Mouse (Mus musculus) kidney, adult 18-20 months (tissue): ENCODE measurements around the gene Zfp768.
"Not testable (repeated sequence)": the region's sequence is repeated elsewhere in the genome, so short reads cannot be mapped to it uniquely, and the experiment has no call there.

ENCODE experiments used
- DNase-seq: peaks from one replicate; pipeline ENCODE4 v3.0.0; 2021

Gene Zfp768

DNA sequence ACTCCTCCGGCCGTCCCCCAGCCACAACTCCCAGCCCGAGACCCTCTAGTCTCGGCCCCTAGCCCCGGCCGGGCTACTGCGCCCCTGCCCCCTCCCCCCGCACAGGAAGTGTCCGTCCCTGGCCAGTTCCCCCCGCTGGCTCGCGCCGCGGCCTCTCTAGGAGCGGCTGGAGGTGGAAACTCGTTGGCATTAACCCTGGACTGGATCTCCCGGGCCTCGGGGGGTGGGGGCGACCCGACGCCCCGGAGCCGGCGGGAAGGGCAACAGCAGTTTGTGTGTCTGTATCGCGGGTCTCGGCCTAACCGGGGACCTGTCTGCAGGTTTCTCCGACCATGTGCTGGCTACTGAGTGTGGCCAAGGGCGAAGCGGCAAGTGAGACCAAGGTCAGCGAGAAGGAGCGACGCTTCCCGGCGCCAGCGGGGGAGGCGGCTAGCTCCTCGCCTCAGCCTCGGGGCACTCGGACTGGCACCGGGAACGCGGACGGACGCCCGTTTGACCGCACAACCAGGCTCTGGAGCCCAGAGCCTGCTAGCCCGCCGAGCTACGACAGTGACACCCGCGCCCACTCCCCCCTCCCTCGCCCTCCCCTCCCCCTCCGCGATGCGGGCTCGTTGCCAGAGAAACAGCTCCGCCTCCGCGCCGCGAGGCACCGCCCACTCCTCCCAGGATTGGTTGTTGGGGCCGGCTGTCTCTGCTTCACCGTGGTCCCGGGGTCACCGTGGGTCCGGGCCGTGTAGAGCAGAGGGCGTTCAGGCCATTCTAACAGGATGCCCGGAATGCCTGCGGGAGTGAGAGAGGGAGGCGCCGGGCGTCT lies at the start of gene Zfp768:
Zfp768 (minus strand) TSS at position 78 of the 814 bp plus-strand sequence.
- DNase-seq: peak; percentile 98

DNA sequence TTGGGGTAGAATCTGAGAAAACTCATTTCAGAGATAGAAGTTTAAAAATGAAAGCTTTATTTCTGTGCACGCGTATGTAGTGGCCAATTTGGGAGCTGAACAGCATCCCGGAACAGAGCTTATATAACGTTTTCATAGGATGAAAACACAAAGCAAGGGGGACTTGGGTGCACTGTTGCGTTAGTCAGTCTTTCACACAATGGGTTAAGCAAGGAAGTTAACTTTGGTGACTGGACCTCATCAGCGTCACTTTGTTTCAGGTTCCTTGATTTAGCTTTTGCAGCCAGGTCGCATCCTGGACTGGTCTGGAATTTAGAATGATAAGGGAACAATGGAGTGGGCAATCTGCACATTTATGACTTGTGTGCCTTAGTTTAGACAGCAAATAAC lies 48.5 kb upstream of the Zfp768 start:
- no peak for DNase-seq

DNA sequence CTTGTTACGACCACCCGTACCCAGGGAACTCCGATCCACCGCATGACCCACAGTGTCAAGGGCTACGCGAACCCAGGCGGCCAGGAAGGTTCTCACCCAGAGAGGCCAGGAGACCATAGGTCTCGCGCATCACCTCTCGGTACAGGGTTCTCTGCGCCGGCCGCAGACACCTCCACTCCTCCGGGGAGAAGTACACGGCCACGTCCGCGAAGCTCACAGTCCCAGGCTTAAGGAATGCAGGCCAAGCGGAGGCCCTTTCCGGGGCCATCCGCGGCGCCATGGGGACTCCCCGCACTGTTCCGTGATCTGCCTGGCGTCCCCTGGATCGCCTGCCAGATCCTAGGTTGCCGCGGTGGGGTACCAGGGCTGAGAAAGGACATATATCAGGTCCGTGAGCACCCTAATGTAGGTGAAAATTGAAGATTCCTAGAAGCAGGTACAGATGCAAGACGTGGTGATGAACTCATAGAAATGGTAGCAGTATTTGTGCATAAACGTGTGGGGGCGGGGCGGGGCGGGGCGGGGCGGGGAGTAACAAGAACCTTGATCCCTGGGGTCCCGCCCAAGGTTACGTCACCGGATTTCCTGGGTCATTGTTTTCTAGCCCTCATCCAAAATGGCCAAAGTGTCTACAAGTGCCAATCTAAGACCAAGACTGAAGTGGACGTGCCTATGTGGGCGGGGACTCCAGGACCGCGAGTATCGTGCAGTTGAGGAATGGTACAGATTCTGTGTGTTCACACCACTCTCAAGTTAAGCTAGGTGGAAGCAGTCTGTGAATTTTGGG lies 48.0 kb upstream of the Zfp768 start, which contains the start of gene E430018J23Rik:
E430018J23Rik (minus strand) TSS at position 473 of the 787 bp plus-strand sequence.
- peak; percentile 98 for DNase-seq

DNA sequence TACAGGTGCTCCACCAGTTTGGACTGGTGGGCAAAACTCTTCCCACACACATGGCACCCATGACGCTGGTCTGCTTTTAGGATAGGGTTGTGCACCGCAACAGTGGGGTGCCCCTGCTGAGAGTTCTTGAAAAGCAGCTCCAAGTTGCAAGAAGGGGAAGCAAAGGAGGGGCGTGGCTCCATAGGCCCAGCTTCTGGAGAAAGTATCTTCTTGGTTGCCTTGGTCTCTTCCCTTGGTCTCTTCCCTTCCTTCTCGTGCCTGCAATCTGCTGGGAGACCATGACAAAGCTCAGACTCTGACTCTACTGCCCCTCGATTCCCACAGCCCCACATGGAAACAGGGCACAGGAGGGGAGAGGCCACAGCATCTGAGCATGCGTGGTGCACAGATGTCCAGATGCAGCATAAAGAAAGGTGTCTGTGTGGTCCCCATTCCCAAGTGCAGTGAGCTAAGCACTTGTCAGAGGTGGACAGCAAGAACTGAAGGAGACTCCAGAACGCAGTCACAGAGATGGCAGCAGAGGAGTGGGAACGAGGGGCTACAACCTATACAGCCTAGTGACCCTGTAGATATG lies 46.9 kb upstream of the Zfp768 start:
- no peak for DNase-seq

DNA sequence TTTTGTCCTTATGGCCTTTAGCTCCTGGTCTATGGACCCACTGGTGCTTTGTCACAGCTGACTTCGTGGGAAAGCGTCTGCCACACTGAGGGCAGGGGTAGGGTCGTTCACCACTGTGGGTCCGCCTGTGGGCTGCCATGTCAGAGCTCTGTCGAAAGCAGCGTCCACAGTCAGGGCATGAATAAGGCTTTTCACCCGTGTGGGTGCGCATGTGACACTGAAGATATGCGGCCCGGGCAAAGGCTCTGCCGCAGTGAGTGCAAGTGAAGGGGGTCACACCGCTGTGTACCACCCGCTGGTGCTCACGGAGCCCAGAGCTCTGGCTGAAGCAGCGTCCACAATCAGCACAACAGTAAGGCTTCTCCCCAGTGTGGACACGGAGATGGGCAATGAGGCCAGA lies 46.1 kb upstream of the Zfp768 start:
- no peak for DNase-seq

DNA sequence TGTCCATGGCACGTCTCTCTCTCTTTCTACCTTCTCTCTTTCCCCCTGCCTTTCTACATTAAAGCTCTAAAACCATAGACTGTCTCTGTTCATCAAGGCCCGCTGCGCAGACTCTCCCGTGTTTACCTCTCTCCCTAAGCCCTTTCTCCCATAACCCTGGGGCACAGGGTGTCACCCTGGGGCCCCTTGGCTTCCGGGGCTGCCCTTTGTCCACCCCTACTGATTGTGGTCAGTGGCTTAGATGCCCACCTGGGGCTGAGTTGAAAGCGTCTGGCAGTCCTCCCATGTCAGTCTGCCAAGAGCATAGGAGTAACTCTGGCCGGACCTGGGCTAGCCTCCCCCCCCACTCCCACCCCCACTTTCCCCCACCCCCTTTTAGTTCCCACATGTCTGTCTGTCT lies 44.9 kb upstream of the Zfp768 start:
- no peak for DNase-seq

DNA sequence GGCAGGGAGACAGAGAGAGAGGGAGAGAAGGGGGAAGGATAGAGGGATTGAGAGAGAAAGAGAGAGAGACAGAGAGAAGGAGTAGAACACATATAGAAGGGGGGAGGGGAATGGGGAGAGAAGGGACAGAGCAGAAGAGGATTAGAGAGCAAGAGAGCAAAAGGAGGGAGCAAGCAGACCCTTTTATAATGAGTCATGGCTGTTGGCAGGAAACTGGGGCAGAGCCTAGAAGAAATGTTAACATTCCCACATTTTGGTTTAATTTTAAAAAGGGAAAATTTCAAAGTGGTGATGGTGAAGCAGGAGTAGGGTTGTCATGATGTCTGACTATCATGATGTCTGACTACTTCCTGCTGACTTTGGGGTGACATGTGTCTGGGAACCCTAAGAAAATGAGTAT lies 42.8 kb upstream of the Zfp768 start:
- DNase-seq: not testable (repeated sequence)

DNA sequence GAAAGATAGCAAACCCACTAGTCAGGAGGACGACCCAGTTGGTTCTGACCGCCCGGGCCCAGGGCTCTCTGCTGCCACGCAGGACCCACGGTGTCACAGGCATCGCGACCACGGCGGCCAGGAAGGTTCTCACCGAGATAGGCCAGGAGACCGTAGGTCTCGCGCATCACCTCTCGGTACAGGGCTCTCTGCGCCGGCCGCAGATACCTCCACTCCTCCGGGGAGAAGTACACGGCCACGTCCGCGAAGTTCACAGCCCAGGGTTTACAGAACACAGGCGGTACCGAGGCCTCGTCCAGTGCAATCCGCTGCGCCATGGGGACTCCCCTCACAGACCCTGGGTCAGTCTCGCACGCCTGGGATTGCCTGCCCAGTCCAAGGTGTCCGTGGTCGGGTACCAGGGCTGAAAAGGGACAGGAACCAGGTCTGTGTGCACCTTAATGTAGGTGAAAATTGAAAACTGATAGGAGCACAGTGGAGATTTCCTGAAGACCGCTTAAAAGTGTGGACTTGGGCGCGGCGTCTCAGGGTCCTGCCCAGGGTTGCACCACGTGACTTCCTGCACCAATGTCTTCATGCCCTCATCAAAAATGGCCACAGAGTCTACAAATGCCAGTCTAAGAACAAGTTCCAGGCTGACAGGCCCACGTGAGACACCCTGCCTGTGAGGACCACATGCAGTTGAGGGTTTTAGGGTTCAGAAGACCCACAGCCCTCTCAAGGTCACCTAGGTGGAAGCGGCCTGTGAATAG lies 41.4 kb upstream of the Zfp768 start, which contains the start of gene 9130019O22Rik:
9130019O22Rik (minus strand) TSS at position 526 of the 752 bp plus-strand sequence.
- peak; percentile 91 for DNase-seq

DNA sequence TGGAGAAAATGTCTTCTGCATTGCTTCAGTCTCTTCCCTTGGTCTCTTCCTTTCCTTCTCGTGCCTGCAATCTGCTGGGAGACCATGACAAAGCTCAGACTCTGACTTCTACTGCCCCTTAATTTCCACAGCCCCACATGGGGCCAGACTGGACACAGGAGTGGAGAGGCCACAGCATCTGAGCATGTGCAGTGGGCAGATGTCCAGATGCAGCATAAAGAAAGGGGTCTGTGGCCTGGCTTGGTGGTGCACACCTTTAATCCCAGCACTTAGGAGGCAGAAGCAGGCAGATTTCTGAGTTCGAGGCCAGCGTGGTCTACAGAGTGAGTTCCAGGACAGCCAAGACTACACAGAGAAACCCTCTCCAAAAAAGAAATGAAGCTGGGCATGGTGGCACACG lies 40.2 kb upstream of the Zfp768 start:
- not testable (repeated sequence) for DNase-seq

DNA sequence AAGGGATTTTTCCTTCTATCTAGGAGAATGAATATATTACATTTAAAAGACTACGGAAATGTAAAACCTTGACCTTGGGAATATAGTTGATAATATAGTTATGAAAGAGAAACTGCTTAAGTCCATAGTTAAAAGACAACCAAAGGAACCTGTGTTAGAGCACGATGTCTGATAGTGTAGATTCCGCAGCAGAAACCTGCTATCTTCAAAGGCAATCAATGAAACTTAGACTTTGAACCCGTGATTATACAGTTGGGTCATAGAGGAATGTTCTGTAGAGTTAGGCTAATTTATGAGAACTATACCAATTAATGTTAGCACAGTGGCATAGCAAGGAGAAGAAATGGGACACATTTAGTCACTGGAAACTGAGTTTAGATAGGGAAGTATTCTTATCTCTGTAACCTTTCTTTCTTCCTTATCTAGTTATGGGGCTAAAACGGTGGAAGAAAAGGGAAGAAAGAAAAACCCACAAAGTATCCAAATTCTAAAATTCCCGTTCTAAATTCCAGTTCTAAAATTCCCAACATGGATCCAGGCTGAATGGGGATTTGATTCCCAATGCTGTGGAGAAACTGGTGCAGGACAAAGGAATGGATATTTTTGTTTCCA lies 33.0 kb upstream of the Zfp768 start:
- no peak for DNase-seq

DNA sequence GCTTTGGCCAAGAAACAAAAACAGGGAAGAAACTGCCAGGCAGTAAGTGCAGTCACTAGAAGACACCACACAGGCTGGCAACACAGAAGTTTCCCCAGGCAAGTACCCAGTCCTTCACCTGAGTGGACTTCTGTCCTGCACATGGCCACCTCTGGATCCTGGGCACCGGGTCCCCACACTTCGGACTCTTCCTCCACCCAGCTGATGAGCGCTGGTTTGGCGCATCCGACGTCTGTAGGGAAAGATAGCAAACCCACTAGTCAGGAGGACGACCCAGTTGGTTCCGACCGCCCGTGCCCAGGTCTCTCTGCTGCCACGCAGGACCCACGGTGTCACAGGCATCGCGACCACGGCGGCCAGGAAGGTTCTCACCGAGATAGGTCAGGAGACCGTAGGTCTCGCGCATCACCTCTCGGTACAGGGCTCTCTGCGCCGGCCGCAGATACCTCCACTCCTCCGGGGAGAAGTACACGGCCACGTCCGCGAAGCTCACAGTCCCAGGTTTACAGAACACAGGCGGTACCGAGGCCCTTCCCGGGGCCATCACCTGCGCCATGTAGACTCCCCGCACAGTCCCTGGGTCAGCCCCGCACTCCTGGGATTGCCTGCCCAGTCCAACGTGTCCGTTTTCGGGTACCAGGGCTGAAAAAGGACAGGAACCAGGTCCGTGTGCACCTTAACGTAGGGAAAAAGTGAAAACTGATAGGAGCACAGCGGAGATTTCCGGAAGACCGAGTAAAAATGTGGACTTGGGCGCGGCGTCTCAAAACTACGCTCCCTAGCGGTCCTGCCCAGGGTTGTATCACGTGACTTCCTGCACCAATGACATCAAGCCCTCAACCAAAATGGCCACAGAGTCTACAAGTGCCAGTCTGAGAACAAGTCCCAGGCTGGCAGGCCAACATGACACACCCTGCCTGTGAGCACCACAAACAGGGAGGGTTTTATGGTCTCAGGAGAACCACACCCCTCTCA lies 30.2 kb upstream of the Zfp768 start, which contains the start of gene Zfp747:
Zfp747 (minus strand) TSS at position 780 of the 975 bp plus-strand sequence.
- peak; percentile 96 for DNase-seq

DNA sequence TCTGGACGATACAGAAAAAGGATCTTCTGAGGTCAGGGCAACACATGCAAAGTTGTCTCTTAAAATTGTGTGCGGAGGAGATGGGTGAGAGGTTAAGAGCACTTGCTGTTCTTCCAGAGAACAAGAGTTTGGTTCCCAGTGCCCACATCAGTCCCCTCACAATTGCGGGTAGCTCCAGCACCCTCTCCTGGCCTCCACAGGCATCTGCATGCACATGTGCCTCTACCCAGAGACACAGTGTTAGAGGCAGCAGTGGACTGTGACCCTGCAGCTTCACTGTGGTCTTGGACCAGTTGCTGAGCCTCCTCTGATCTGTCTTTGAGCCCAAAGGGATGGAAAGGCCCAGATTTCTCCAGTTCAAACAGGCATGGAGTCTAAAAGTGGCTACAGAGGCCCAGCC lies 26.5 kb upstream of the Zfp768 start:
- DNase-seq: not testable (repeated sequence)

DNA sequence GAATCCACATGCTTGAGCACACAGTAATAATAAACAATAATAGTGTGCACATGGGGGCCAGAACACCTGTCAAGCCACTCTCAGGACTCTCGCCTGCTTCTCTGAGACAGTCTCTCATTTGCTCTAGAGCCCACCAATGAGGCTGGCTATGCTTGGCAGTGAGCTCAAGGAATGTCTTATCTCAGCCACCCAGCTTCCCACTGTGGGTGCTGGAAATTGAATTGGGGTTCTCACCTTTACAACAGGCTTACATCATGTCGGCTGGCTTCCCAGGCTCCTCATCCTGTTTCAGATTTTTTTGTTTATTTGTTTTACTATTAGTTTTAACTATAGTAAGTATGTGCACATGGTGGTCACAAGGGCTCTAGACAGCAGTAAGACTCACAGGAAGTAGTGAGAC lies 25.8 kb upstream of the Zfp768 start:
- DNase-seq: no peak

DNA sequence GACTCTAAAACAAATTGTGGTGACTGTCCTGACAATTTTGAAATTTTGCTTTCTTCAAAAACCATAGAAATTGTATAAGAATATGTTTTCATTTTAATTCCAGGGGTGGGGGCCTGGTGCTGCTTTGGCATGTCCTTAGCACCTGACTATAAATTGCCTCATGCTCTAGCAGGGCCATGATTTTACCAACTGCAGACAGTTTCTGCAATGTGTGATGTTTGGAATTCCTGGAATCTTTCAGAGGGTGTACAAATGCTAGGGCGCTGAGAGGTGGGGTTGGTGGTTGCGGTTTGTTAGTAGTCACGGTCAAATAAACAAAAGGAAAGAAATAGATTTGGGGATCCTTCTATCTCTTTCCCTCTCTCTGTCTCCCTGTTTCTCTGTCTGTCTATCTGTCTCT lies 20.9 kb upstream of the Zfp768 start:
- DNase-seq: no peak

DNA sequence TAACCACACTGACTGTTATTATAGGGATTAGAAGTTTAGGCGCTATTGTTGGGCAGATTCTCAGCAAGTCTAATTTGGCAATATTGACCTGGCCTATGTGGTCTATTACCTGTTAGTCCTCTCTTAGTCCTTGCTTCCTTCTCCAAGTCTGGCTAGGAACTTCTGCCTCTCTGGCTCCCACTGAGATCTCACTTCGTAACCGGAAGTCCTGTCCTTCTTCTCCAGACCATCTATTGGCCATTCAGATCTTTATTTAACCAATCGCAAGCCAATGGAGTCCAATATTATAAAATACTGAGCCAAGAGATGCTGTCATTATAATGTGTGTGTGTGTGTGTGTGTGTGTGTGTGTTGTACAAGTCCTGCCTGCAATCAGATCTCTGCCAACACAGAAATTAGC lies 18.8 kb upstream of the Zfp768 start:
- no peak for DNase-seq

DNA sequence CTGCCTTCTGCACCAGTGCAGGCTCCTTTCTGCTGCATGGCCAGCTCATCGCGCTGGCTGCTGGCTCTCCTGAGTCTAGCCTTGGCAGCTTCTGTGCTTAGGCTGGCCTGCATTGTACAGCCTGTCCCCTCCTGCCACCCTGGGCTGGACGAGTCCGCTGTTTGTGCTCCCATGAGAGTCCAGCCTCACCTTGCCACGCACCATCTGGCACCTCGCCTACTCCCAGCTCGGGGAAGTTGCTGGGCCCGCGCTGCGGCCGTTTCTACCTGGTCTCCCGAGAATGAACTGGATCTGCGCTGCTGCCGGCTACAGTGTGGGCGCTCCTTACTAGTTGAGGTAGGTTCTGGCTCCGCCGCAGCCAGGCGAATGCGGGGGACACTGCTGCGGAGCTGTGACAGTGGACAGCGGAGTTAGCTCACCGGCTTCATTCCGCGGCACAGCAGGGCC lies 18.1 kb upstream of the Zfp768 start:
- DNase-seq: peak; percentile 61

DNA sequence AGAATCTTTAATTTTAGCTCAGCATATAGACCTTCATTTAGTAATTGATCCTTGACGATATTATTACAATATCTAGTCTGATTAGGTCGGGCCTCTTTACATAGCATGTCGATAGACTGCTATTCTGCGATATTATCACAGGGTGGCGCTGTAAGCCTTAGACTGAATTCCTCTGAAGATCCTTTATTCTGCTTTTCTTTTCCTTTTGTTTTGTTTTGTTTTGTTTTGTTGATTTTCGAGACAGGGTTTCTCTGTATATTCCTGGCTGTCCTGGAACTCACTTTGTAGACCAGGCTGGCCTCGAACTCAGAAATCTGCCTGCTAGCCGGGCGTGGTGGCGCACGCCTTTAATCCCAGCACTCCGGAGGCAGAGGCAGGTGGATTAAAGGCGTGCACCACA lies 17.0 kb upstream of the Zfp768 start:
- DNase-seq: peak; percentile 32

DNA sequence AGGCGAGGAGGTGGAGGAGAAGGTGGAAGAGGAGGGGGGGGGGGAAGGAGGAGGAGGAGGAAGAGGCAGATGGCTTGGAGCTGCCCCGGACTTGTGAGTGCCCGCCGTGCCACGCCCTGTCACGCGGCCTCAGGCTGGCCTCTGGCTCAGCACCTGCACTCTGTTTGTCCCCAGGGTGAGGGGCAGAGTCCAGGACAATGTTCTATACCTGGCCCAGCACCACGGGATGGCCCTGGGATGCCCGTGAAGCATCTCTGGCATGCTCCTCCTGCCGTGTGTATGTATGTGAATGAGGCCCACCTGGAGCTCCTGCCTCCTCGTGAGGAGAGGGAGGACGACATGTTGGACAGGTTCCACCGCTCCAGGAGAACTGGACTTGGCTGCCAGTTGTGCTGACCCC lies 16.1 kb upstream of the Zfp768 start:
- peak; percentile 63 for DNase-seq

DNA sequence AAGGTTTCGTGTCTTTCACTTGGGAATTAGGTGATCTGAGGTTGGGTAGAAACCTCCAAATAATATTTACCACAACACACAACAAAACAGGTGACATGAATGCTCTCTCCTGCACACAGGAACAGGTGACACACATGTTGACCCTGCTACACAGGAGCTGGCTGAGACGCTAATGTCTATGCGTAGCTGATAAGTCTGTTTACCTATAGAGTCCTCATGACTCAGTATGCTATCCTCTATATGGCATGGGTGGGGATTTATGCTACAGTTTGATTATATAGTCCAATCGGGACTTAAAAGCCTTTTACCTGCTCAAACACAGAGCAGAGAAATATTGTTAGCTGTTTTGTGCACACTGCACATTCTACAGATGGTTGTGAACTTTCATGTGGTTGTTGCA lies 14.9 kb upstream of the Zfp768 start:
- DNase-seq: no peak

DNA sequence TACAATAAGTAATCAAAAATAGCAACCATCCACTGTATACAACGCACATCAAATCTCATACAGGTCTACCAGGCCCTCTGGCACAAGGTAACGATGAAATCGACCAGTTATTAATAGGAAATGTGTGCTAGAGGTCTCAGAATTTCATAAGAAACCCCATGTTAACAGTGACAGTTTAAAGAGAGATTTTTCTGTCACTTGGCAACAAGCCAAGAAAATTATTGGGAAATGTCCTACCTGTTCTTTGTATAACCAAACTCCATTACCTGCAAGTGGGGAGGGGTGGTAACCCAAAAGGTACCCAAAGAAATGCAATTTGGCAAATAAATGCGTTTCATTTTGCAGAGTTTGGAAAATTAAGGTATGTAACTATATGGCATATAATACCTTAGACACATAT lies 13.1 kb upstream of the Zfp768 start:
- DNase-seq: no peak

DNA sequence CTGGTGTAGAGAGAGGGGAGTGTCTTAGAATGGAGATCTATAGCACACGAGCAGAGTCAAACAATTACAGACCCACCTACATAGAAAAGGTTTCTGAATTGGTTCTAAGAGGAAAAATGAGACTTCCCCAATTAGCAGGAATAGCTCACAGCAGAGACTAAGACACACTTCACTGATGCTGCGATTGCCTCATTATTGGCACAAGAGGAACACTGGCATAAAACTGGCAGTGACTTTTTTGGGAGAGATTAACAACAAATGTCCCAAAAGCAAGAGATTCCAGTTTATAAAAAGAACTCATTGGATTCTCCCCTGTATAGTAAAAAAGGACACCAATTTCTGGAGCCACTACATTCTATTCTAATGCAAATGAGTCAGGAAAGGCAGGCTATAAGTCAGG lies 12.5 kb upstream of the Zfp768 start:
- DNase-seq: no peak
